Mouse (Mus musculus) R1 (cell line): ENCODE results near the gene Ccdc62.

Source experiments
- DNase-seq: peaks from one replicate; pipeline ENCODE4 v3.0.0-alpha.2; 2018; ENCODE audit warnings: low read depth, low spot score

Ccdc62 gene

DNA sequence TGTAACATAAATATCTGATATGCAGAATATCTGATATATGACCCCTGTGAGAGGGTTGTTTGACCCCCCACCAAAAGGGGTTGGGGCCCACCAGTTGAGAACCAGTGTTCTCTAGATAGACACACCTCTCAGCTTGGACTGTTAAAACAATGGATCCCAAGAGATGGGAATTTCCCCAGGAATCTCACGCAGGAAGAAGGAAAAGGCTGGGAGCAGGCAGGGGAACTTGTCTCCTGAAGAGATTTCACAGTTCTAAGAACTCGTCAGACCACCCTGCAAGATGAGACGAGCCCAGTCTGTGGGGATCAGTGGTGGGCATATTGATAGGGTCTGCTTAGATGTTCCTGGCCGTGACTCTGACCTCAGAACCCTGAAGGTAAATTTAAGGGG is 49.5 kb downstream of the Ccdc62 start:
- DNase-seq, result no peak

DNA sequence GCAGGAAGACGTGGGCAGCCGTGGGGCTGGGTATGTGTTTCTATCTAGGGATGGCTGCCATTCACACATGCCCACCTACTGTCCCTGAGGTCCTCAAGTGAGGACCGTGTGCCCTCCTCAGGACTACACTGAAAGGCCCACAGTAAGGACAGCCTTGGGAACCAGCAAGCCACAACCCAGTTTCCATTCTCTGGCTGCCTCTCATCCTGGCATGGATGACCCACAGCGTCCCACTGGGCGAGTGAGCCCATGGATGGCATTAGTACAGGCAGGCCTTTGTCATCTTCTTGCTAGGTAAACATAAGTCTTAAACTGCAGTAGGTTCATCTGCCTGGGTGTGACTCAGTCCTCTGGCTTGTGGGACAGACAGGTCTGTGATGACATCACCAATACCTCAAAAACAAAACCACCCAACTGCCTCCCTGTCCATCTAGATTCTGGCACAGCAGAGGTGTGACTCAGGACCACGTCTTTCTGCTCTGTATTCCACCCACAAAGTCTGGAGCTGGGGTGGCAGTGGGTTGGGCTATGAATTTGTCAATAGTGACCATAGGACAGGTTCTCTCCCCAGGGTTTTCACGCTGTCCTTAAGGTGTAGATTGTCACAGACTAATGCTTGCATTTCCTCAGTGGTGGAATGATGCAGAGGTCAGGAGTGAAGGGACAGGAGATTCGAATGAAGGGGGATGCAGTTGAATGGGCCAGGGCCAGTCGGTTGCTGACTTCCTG is 50.2 kb downstream of the Ccdc62 start:
- DNase-seq, result no peak

DNA sequence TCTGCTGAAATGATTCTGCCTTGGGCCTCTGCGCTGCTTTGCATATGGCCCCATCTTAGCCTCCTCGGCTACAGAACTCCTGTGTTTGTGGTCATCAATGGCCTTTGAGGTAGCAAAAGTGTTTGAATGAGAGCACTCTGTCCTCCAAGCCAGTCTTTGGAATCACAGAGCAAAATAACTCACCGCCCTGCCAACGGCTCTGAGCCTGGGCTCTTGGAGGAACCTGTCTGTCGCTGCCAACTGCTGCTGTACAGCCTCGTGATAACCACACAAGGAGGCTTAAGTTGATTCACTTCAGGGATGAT is 50.7 kb downstream of the Ccdc62 start:
- DNase-seq, result no peak

DNA sequence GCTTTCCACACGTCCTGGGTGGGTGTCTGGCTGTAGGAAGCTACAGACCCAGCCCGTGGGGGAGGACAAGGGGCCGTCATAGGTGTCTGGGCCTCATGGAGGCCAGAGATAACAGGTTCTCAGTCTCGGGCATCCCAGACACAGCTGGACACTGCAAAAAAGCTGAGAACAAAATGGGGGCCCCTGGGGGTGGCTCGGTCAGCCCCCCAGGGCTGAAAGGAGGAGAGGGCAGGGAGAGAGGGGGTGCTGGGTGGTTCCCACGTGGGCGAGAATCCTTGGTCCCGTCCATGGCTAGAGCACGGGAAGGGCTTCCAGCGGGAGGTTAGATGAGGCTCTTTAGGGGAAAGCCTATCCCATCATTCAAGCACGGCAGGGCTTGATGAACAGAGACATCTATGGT is 52.4 kb downstream of the Ccdc62 start:
- DNase-seq, result no peak

DNA sequence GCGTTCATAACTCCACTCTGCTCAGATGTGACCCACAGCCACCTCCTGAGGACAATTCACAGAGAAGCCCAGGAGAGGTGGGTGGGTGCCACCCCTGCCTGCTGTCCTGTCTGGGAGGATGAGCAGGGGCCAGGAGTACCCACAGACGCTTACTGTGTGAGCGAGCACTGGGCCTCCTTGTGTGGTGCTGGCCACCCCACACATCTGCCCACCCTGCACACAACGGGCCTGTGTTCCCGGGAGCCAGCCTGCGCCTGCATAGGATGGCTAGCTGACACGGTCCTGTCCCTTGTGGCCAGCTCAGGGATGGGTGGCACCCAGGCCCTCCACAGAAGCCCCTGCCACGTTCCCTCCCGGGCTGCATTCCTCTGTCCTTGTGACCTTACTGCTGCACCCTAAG is 55.0 kb downstream of the Ccdc62 start:
- no peak for DNase-seq

DNA sequence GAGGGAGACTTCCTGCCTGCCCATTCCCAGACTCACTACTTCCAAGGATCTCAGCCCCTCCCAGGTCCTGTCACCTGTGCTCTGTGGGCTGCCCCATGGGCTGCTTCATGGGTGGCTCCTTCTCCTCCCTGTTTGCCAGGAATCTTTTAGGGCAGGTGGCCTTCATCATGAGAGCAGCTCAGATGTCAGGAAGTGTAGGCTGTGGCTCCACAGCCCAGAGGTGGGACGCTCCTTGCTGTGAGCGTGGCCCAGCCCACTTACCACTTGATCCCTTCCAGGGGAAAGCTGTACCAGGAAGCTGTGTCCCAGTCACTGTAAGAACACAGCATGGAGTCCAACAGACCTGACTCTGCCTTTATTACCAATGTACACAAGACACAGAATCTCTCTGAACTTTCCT is 56.4 kb downstream of the Ccdc62 start:
- no peak for DNase-seq

DNA sequence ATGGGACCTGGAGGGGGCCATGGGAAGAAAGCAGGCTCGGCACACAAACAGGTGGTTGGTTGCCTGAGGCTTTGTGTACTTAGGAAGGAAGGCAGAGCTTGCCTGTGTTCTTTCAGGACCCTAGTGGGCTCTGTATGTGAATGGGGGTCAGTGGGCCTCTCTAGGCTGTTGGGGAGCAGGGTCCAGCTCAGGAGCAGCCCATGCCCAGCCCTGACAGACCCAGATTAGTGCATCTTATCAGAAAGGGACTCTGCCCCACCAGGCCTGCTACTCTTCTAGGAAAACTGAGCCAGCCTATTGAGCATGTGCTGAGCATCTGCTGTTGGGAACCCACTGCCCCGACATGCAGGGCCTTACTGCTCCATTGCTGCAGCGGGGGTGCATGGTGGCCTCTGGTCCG is 57.0 kb downstream of the Ccdc62 start:
- no peak for DNase-seq

DNA sequence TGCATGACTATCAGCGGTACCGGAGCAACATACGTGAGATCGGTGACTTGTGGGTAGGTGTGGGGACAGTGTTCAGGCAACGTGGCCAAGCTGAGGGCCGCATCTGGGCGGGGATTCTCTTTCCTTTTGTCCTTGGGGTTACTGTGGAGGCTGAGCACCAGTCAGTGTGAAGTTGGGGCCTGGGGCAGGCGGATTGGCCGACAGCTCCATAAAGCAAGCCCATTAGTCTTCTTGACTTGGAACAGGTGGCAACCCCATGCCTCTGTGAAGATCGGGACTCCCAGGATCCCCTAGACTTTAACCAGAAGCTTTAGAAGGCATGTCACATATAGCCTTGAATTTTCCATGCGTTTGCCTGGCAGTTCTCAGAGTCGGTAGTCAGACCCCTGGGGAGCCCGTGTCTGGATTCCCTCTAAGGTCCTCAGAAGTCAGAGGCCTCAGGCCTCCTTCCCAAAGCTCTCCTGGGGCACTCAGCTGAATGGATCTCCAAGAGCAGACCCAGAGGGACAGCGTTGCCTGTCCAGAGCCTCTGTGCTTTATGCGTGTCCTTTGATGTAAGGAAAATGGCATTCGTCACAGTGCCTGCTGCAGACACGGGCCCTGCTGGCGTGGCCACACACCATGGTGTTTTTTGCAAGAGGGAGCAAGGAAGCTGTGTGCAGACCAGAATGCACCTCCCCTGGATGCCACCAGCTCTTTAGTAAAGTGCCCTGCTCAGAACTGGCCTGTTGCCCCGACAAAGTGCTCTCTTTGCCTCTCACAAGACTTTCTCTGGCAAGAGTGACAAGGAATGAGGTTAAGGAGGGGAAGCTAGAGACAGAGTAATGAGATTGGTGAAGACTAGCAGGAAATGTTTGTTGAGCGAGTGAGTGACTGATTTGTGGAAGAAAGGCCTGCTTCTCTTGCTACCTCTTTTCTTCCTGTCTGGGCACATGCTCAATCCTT is 59.7 kb downstream of the Ccdc62 start:
- DNase-seq, result no peak

DNA sequence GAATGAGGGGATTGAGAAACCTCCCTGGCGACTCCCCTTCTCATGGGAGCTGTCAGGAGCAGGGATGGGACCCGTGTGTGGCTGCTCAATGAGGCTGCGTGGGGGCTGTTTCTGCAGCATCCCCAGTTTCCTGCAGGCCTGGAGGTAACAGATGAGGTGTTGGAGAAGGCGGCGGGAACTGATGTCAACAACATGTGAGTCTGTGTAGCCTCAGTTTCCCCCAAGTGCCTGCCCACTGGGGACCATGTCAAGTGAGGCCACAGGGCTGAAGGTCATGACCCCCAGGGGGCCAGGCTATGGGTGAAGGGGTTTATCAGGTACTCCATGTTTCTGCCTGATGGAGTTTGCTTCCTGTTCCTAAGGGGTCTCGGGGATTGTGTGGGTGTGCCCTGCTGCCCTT is 60.8 kb downstream of the Ccdc62 start:
- DNase-seq, result no peak

DNA sequence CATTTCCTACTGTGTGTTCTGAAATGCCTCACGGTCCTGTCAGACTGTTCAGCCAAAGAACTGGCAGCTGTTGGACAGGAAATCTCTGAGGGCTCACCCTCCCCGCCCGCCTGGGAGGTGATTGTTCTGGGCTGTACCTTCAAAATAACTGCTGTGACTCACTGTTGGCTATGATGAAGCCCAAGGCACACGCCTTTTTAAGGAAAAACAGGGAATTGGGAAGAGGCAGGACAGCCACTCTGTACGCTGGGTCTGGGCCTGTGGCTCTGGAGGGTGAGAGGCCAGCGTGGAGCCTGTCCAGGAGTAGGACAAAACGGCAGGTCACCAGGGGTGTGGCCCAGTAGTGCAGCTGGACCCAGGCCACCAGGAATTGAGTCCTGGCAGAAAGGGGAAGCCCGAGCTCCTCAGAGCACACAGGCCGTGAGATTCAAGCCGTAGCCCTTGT is 61.7 kb downstream of the Ccdc62 start:
- DNase-seq, result no peak

DNA sequence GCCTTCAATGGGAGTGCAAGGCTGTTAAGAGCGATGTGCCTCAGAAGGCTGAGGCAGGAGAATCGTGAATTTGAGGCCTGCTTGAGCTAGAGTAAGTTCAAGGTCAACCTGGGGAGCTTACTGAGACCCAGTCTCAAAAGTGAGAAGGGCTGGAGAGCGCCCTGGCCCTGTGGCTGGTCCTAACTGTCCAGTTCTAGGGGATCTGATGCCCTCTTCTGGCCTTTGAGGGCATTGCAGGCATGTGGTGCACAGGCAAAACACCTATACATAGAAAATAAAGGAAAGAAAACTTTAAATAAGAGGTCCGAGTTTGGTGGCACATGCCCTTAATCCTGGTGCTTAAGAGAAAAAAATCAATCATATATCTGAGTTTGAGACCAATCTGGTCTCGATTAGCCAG is 62.3 kb downstream of the Ccdc62 start:
- peak; percentile 76 for DNase-seq

DNA sequence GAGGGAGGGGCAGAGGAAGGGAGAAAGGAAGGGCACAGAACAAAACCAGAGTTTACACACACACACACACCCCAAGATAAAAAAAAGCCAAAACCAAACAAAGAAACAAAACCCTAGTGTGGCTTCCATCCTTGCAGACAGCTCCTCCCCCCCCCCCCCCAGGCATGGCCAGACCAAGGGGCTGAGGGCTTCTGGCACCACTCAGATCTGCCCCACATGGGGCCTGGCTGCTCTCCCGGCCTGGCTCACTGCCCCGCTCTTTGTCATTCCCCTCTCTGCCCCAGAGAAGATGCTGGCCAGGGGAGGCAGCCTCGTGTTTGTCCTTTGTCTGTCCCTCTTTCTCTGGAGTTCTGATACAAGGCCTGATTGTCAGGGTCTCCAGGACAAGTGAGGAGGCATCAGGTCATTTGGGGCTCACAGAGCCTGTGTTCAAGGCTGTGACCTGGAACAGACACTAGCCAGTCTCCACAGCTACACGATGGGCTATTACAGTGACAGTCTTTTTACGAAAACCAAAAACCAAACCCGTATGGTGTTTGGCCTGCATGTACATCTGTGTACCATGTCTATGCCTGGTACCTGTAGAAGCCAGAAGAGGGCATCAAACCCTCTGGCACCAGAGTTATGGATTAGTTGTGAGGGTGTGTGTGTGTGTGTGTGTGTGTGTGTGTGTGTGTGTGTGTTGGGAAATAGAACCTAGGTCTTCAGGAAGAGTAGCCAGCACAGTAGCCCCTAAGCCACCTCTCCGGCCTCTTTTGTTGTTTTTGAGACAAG is 63.0 kb downstream of the Ccdc62 start:
- no peak for DNase-seq

DNA sequence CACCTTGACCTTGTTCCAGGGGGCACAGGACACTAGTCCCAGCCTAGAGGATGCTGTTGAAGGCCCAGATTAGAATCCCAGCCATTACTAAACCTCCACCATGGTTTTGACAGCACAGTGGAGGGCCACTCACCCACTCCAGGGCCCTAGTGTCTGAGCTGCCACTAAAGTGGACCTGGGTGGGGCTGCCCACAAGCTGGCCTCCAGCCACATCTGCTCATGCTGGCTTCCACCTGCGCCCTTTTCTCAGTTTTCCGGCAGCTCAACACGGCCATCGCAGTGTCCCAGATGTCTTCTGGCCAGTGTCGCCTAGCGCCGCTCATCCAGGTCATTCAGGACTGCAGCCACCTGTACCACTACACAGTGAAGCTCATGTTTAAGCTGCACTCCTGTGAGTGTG is 64.0 kb downstream of the Ccdc62 start:
- DNase-seq, result no peak

DNA sequence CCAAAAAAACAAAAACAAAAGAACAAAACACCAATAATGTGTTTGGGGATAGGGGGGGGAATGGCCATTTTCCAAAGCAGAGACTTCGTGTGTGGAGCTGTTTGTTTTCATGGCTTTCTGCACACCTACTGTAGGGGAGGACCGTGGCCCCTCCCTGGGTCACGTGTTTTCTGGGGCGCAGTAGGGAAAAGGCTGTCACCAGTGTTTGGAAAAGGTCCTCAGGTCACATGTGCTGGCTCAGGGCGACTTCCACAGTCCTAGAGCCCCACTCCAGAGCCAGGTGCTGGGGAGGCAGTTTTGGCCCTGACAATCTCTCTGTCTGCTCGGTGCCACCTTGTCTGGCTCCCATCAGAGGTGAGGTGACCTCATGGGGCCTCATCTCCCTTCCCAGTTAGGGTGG is 64.9 kb downstream of the Ccdc62 start:
- no peak for DNase-seq

DNA sequence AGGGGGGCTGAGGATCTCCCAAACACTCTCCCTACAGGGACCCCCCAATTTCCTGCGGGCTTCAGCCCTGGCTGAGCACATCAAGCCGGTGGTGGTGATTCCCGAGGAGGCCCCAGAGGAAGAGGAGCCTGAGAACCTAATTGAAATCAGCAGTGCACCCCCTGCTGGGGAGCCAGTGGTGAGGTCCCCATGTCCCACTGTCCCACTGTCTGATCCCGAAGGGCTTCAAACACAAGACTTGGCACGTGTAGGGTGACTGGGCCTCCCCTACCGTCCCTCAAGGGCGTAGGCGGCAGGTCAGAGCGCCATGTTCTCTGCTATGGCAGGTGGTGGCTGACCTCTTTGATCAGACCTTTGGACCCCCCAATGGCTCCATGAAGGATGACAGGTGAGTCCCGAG is 65.7 kb downstream of the Ccdc62 start:
- peak; percentile 80 for DNase-seq

DNA sequence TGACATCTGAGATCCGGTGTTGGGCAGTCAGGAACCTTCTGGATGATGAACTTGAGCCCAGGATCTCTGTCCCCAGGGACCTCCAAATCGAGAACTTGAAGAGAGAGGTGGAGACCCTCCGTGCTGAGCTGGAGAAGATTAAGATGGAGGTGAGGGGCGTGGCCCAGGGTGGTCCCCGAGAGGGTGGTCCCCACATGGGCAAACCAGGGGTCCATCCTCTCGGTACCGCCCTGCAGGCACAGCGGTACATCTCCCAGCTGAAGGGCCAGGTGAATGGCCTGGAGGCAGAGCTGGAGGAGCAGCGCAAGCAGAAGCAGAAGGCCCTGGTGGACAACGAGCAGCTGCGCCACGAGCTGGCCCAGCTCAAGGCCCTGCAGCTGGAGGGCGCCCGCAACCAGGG is 66.2 kb downstream of the Ccdc62 start:
- no peak for DNase-seq

DNA sequence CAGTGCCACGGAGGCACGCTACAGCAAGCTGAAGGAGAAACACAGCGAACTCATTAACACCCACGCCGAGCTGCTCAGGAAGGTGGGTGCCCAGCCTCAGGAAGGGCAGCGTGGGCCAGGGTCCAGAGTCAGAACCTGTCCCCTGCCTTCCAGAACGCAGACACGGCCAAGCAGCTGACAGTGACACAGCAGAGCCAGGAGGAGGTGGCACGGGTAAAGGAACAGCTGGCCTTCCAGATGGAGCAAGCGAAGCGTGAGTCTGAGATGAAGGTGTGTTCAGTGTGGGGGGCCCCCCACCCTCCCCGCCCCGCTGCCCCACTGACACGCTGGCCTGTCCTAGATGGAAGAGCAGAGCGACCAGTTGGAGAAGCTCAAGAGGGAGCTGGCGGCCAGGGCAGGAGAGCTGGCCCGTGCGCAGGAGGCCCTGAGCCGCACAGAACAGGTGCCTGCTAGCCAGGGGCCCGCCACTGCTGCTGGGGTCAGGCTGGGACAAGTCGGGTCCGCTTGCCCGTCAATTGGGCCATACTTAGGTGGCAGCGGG is 66.8 kb downstream of the Ccdc62 start:
- no peak for DNase-seq

DNA sequence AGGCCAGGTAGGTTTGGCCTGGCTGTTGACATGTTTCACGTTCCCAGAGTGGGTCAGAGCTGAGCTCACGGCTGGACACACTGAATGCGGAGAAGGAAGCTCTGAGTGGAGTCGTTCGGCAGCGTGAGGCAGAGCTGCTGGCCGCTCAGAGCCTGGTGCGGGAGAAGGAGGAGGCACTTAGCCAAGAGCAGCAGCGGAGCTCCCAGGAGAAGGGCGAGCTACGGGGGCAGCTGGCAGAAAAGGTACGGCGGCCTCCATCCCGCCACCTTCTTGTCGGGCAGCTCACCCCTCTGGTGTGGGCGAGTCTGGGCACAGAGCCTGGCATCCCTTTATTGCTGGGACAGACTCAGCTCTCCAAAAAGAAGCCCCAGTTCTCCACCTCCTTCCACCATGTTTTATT is 67.3 kb downstream of the Ccdc62 start:
- DNase-seq, result no peak

DNA sequence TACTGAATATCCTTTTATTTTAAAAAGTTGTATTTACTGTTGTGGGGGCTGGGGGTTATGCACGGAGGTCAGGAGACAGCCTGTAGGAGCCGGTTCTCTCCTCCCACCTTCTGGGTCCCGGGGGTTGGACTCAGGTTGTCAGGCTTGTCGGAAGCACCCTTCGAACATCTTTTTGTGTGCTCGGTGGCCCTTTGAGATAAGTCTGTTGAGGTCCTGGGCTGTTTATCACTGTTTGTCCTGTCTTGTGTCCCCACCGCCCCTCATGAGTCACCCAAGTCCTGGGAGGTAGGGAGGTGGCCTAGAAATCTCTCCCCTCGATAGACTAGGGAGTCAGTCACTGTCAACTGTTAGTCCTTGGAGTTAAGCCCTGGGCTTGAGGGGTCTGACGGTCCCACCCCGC is 67.9 kb downstream of the Ccdc62 start:
- no peak for DNase-seq

DNA sequence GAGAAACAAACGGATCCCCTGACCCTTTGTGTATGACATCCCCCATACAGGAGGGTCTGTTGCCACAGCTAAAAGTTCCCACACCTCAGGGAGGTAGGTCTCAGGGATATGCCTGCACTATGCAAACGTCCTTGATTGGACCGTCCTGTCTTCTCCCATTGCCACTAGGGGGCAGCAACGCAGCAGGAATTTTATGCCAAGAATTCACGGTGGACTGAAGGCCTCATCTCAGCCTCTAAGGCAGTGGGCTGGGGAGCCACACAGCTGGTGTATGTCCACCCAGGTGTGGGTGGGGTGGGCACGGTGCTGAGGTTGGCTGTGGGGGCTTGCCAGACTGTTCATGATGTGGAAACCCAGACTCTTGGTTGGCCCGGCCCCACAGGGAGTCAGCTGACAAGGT is 70.3 kb downstream of the Ccdc62 start:
- DNase-seq, result peak; percentile 89

DNA sequence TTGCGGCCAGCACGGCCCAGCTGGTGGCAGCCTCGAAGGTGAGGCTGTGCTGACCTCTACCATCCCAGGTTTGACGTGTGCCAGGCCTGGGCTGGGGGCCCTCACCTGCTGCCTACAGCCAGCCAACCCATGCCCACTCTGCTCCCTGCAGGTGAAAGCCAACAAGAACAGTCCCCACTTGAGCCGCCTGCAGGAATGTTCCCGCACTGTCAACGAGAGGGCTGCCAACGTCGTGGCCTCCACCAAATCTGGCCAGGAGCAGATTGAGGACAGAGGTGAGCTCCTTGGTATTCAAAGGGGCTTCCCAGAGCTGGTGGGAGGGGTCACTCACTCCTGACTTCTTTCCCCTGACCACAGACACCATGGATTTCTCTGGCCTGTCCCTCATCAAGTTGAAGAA is 70.8 kb downstream of the Ccdc62 start:
- DNase-seq, result no peak

DNA sequence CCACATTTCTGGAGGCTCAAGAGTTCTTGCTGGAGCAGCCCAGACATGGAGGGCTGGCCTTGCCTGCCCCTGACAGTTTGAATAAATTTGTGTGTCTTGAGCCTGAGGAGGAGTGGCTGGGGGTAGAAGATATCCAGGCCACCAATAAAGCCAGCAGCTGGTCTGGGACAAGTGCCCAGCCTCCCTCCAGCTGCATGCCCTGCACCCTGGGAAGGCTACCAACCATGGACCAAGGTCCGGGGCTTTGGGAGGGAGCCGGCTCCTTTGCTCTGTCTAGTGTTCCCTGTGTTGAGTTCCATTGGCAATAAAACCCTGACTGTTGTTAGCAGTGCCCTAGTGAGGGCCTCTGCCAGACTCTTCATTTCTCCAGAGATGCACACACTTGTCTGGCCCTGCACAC is 72.4 kb downstream of the Ccdc62 start:
- DNase-seq, result no peak
